Mouse (Mus musculus) G1E (cell line): ENCODE data around the gene Amhr2. TPM values are rescaled to one million over a fixed set of nuclear protein-coding genes. Genes with fewer than 3 reads are reported as not detected.

ENCODE experiments used
- ATAC-seq: 2 replicates; pipeline ENCODE4 v1.8.0; 2016; ENCODE audit warnings: mild to moderate bottlenecking; ENCODE audit not compliant: insufficient number of reproducible peaks, poor library complexity, low FRiP score, severe bottlenecking; ENCODE audit errors: extremely low read depth
- DNase-seq: peaks from one replicate; pipeline ENCODE4 v3.0.0; 2012; ENCODE audit warnings: low spot score
- H3K27me3 ChIP-seq: 2 replicates; pipeline ENCODE4 v1.6.1; 2012; ENCODE audit warnings: mild to moderate bottlenecking, low read length, inconsistent platforms; ENCODE audit not compliant: insufficient read depth
- H3K36me3 ChIP-seq: replicated peaks from 2 replicates; pipeline ENCODE3; 2012; ENCODE audit warnings: mild to moderate bottlenecking, inconsistent platforms
- H3K4me1 ChIP-seq: 2 replicates; pipeline ENCODE4 v1.6.1; 2012; ENCODE audit warnings: low read depth, low read length, inconsistent platforms, mixed read lengths; ENCODE audit not compliant: insufficient read depth
- H3K4me3 ChIP-seq: 2 replicates; pipeline ENCODE4 v1.5.1; 2012; ENCODE audit warnings: low read depth, mild to moderate bottlenecking, inconsistent platforms, low read length, moderate library complexity, mixed read lengths
- H3K9me3 ChIP-seq: replicated peaks from 2 replicates; pipeline ENCODE4 v1.6.1; 2012; ENCODE audit warnings: inconsistent platforms
- CTCF ChIP-seq: IDR thresholded peaks from 2 replicates; pipeline ENCODE4 v1.5.1; 2012; ENCODE audit warnings: low read depth, low read length, inconsistent platforms, mixed read lengths
- GATA1 ChIP-seq: IDR thresholded peaks from 2 replicates; pipeline ENCODE4 v1.6.1; 2012; ENCODE audit warnings: borderline replicate concordance, low read length, inconsistent platforms, mixed read lengths
- GATA2 ChIP-seq: IDR thresholded peaks from 2 replicates; pipeline ENCODE4 v1.6.1; 2012; ENCODE audit warnings: low read depth, low read length, inconsistent platforms, borderline replicate concordance
- POLR2AphosphoS5 ChIP-seq: IDR thresholded peaks from 2 replicates; pipeline ENCODE4 v1.6.1; 2012; ENCODE audit warnings: low read depth, low read length, inconsistent platforms; ENCODE audit not compliant: insufficient replicate concordance
- TAL1 ChIP-seq: conservative IDR thresholded peaks from 2 replicates; pipeline ENCODE4 v1.6.1; 2012; ENCODE audit warnings: low read depth, low read length, inconsistent platforms, mixed read lengths
- polyA plus RNA-seq: library from polyadenylated mRNA; stranded (reverse); fragments of >175 nt; gene quantifications from 2 replicates; pipeline ENCODE4 v1.2.3, GENCODE M21; 2012
- total RNA-seq, 2 experiments: library from RNA; stranded (forward) in 1 of 2; stranded (reverse) in 1 of 2; fragments of 200-1000 nt in 1 of 2; fragments of >200 nt in 1 of 2; fragmentation: Nextera tagmentation in 1 of 2; gene quantifications; 2 replicates each; pipeline ENCODE4 v1.2.3; 2014 to 2017

The Amhr2 gene
- total and polyA plus RNA-seq, 3 experiments, result not detected

DNA sequence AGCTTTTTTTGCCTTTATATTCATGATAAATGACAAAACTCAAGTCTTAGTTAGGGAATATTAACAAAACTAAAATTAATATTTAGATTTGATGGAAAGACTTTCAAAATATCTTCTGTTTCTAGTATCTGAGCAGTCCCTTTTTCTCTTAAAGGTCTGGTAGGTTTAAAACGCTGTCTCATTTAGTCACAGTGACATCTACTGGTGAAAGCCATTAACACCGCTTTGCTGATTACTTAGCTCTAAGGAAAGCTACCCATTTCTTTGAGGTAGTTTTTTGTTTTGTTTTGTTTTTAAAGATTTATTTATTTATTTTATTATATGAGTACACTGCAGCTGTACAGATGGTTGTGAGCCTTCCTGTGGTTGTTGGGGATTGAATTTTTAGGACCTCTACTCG lies 23.7 kb upstream of the Amhr2 start:
- TF ChIP-seq POLR2AphosphoS5 (no peak), TAL1 (no peak), GATA2 (no peak), CTCF (no peak), GATA1 (no peak)
- DNase-seq (no peak), ATAC-seq (no peak)
- Histone ChIP-seq H3K4me1 (no peaks in the 10 kb centered on the region; the same call in 1 of the 2 replicates), H3K27me3 (no peaks in the 10 kb centered on the region), H3K9me3 (no peaks in the 10 kb centered on the region), H3K36me3 (peaks cover 66% of the 10 kb centered on the region), H3K4me3 (no peak overlapping the region)

DNA sequence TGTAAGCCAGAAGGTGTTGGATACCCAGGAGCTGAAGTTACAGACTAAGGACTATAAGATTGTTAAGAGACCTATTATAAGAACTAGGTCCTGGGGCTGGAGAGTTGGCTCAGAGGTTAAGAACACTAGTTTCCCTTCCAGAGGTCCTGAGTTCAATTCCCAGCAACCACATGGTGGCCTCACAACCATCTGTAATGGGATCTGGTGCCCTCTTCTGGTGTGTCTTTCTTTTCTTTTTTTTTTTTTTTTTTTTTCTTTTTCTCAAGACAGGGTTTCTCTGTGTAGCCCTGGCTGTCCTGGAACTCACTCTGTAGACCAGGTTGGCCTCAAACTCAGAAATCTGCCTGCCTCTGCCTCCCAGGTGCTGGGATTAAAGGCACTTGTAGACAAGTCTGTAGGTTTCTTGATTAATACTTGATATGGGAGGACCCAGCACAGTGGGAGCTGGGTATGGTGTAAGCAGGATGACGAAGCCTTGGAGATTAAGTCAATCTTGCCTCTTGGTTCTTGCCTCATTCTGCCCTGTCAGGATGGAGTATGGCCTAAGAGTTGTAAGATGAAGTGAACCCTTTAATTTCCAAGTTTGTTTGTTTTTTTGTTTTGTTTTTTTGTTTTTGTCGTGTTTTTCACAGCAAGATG lies 21.4 kb upstream of the Amhr2 start:
- Histone ChIP-seq H3K27me3 (no peaks in the 10 kb centered on the region), H3K4me3 (no peak overlapping the region), H3K4me1 (no peaks in the 10 kb centered on the region; the same call in 1 of the 2 replicates), H3K36me3 (peaks cover 71% of the 10 kb centered on the region), H3K9me3 (no peaks in the 10 kb centered on the region)
- DNase-seq (no peak), ATAC-seq (no peak)
- TF ChIP-seq GATA2 (no peak), GATA1 (no peak), TAL1 (no peak), POLR2AphosphoS5 (no peak), CTCF (no peak)

DNA sequence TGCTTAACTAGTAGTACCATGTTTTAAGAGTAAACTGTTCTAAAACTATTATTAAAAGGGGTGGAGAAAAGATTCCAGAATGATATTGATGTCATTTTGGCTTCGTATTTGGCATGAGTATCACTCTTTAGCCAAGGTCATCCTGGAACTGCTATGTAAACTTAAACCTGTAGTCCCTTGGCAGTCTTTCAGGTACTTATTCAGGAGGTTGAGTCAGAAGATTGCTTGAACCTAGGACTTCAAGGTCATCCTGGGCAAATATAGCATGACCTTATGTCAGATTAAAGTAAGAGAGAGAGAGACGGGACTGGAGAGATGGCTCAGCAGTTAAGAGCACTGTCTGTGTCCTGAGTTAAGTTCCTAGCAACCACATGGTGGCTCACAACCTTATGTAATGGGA lies 20.5 kb upstream of the Amhr2 start:
- Histone ChIP-seq H3K4me1 (no peaks in the 10 kb centered on the region; the same call in 1 of the 2 replicates), H3K4me3 (no peak overlapping the region), H3K36me3 (peaks cover 70% of the 10 kb centered on the region), H3K27me3 (no peaks in the 10 kb centered on the region), H3K9me3 (no peaks in the 10 kb centered on the region)
- no peak for TF ChIP-seq GATA1
- no peak for TF ChIP-seq TAL1
- no peak for TF ChIP-seq CTCF
- TF ChIP-seq POLR2AphosphoS5, result no peak
- no peak for TF ChIP-seq GATA2
- ATAC-seq, result no peak
- no peak for DNase-seq

DNA sequence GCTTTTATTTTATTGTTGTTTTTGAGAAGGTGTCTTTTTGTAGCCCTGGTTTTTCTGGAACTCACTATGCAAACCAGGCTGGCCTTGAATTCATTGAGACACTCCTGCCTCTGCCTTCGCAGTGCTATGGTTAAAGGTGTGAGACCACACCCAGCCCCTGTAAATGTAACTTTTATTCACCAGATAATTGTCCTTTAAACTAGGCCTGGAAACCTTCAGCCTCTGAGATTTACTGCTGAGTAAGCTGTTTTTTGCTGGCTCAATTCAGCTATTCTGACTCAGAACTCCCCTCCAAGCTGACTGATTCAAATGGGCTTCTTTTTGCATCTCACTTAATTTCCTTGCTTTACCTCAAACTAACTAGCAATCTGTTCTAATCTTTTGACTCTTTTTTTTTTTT lies 18.2 kb upstream of the Amhr2 start:
- H3K9me3 ChIP-seq, result no peaks in the 10 kb centered on the region
- TF ChIP-seq GATA2 (no peak), CTCF (no peak), TAL1 (no peak), GATA1 (no peak), POLR2AphosphoS5 (no peak)
- H3K36me3 ChIP-seq, result peaks cover 81% of the 10 kb centered on the region
- no peak overlapping the region for H3K4me3 ChIP-seq
- no peaks in the 10 kb centered on the region; the same call in 1 of the 2 replicates for H3K4me1 ChIP-seq
- ATAC-seq (no peak), DNase-seq (no peak)
- H3K27me3 ChIP-seq, result no peaks in the 10 kb centered on the region

DNA sequence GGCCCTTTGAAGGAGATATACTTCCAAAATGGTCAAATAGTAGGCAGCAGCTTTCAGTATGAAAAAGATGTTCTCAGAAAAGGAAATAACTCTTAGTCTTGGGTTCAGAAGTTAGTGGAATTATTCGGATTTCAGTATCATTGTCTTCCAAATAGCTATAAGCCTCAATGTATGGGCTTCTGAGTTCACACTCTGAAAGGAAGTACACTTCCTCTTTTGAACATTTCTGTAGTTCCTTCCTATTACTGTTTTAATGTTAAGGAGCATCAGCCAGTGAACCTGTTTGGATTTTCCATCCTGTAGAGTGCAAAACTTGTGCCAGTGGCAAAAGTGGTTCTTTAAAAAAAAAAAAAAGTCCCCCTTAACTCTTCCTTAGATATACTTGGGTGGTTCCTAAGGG lies 13.1 kb upstream of the Amhr2 start:
- no peak for ATAC-seq

DNA sequence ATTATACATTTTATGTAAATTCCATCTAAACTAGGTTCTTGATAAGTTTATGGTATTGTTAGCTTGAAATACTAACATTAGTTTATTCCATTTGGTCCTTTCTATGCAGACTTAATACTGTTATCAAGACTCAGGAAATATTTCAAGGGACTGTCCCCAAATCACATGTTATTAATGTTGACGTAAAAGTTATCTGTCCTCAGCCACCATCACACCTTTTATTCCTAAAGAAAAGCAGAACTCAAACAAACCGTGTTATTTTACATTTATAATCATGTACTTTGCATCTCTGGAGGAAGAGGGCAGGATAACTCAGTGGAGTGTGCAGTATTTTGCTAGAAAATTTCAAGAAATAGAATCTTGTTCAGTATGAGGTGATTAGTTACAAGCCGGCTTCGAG lies 12.0 kb upstream of the Amhr2 start:
- peaks cover 82% of the 10 kb centered on the region for H3K36me3 ChIP-seq
- H3K9me3 ChIP-seq, result no peaks in the 10 kb centered on the region
- TF ChIP-seq GATA1 (no peak), TAL1 (no peak), POLR2AphosphoS5 (no peak), GATA2 (no peak), CTCF (no peak)
- H3K4me3 ChIP-seq, result no peak overlapping the region
- H3K4me1 ChIP-seq, result no peaks in the 10 kb centered on the region
- DNase-seq (no peak), ATAC-seq (no peak)
- no peaks in the 10 kb centered on the region for H3K27me3 ChIP-seq

More for the DNA sequence above, 13.1 kb upstream of the Amhr2 start:
- Histone ChIP-seq H3K36me3 (peaks cover 85% of the 10 kb centered on the region), H3K4me3 (no peak overlapping the region), H3K9me3 (no peaks in the 10 kb centered on the region), H3K4me1 (no peaks in the 10 kb centered on the region), H3K27me3 (no peaks in the 10 kb centered on the region)
- no peak for TF ChIP-seq GATA2
- no peak for DNase-seq

DNA sequence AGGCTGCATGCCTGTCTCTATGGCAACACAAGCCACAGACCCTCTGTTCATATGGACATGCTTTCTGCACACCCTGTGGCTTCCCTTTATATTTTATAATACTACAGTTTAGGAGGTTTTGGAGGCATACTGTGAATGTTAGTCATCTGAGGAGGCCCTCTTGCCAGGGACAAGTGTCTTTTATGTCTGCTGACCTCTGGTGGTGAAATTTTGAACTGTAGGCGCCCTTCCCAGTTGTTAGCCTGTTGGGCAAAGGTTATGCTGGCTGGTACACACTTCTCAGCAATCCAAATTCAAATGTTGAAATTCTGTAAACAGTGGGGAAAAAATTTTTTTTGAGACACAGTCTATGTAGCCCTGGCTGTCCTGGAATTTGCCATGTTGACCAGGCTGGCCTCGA lies 2.7 kb upstream of the Amhr2 start:
- peak; percentile 81 for TF ChIP-seq CTCF
- no peak for TF ChIP-seq GATA2
- DNase-seq, result peak; percentile 40
- Histone ChIP-seq H3K4me3 (no peak overlapping the region), H3K27me3 (peaks cover 25% of the 10 kb centered on the region), H3K9me3 (no peaks in the 10 kb centered on the region), H3K36me3 (peaks cover 6% of the 10 kb centered on the region), H3K4me1 (peaks cover 8% of the 10 kb centered on the region)
- no peak for ATAC-seq
